Mouse (Mus musculus): Measurements from ENCODE around the gene Dcps. TPM values are rescaled to one million over a fixed set of nuclear protein-coding genes. Genes with fewer than 3 reads are reported as not detected.

Dcps gene
- polyA plus RNA-seq, 1 experiment, result 72.8 TPM

- H3K4me2 ChIP-seq (ENCODE audit: low read depth), result no peak overlapping the region
- no peaks in the 10 kb centered on the region for H3K27me3 ChIP-seq (ENCODE audit: control insufficient read depth, insufficient read depth, insufficient read length)
- H3K36me3 ChIP-seq (ENCODE audit: control insufficient read depth, insufficient read depth), result no peaks in the 10 kb centered on the region
- H3ac ChIP-seq (ENCODE audit: control insufficient read depth, insufficient read length), result no peak overlapping the region
- no peak overlapping the region for H3K4me3 ChIP-seq
- H3K79me2 ChIP-seq (ENCODE audit: control insufficient read depth, insufficient read depth), result no peaks in the 10 kb centered on the region
- no peak for TF ChIP-seq REST (IDR thresholded peaks at IDR 0.05; ENCODE audit: insufficient read depth, insufficient read length)
- TF ChIP-seq TCF12 (IDR thresholded peaks at IDR 0.05; ENCODE audit: insufficient read depth, poor library complexity, severe bottlenecking), result no peak
- no peak for TF ChIP-seq MYOD1 (IDR thresholded peaks at IDR 0.05; ENCODE audit: control insufficient read depth in 1 of 3, insufficient read length in 2 of 3, low read depth in 2 of 3)
- TF ChIP-seq MYOG (IDR thresholded peaks at IDR 0.05; ENCODE audit: control insufficient read depth in 1 of 3, insufficient read depth in 1 of 3, insufficient read length in 2 of 3, low read depth in 2 of 3), result no peak
- no peak for TF ChIP-seq TCF3 (IDR thresholded peaks at IDR 0.05; ENCODE audit: insufficient read length, low read depth)
- no peak for TF ChIP-seq POLR2A (IDR thresholded peaks at IDR 0.05; ENCODE audit: insufficient read length, low read depth)
- TF ChIP-seq SRF (IDR thresholded peaks at IDR 0.05; ENCODE audit: control insufficient read depth, insufficient read length, low read depth), result no peak
- no peak for TF ChIP-seq POLR2AphosphoS2 (IDR thresholded peaks at IDR 0.05; ENCODE audit: insufficient read length, low read depth)
- TF ChIP-seq CEBPB (IDR thresholded peaks at IDR 0.05; ENCODE audit: insufficient read depth, poor library complexity, severe bottlenecking), result no peak
- TF ChIP-seq E2F4 (IDR thresholded peaks at IDR 0.05; ENCODE audit: insufficient read depth), result no peak
These were observed 33.6 kb downstream of the Dcps start for GRCm38 (mm10) chr9:35142221-35142620.

GRCm38 (mm10) chr9:35139231-35139744, 36.6 kb downstream of the Dcps start:
- TF ChIP-seq E2F4 (IDR thresholded peaks at IDR 0.05; ENCODE audit: insufficient read depth) (no peak), USF1 (IDR thresholded peaks at IDR 0.05; ENCODE audit: low read depth) (no peak), MAX (IDR thresholded peaks at IDR 0.05; ENCODE audit: low read depth) (no peak), TCF3 (IDR thresholded peaks at IDR 0.05; ENCODE audit: insufficient read length, low read depth) (no peak), CEBPB (IDR thresholded peaks at IDR 0.05; ENCODE audit: insufficient read depth, poor library complexity, severe bottlenecking) (no peak), MYOG (IDR thresholded peaks at IDR 0.05; ENCODE audit: control insufficient read depth in 1 of 3, insufficient read depth in 1 of 3, insufficient read length in 2 of 3, low read depth in 2 of 3) (no peak), REST (IDR thresholded peaks at IDR 0.05; ENCODE audit: insufficient read depth, insufficient read length) (no peak)
- no peak overlapping the region for H3K4me2 ChIP-seq (ENCODE audit: low read depth)
- no peaks in the 10 kb centered on the region for H3K79me2 ChIP-seq (ENCODE audit: control insufficient read depth, insufficient read depth)
- no peaks in the 10 kb centered on the region for H3K27me3 ChIP-seq (ENCODE audit: control insufficient read depth, insufficient read depth, insufficient read length)
- no peak overlapping the region for H3K4me3 ChIP-seq
- H3K36me3 ChIP-seq (ENCODE audit: control insufficient read depth, insufficient read depth), result no peaks in the 10 kb centered on the region
- no peak overlapping the region for H3ac ChIP-seq (ENCODE audit: control insufficient read depth, insufficient read length)

- TF ChIP-seq REST (IDR thresholded peaks at IDR 0.05; ENCODE audit: insufficient read depth, insufficient read length) (no peak), CEBPB (IDR thresholded peaks at IDR 0.05; ENCODE audit: insufficient read depth, poor library complexity, severe bottlenecking) (0 out of 2 replicates have a peak, but pooled peaks have one; percentile 32), MYOG (IDR thresholded peaks at IDR 0.05; ENCODE audit: control insufficient read depth in 1 of 3, insufficient read depth in 1 of 3, insufficient read length in 2 of 3, low read depth in 2 of 3) (no peak), POLR2AphosphoS2 (IDR thresholded peaks at IDR 0.05; ENCODE audit: insufficient read length, low read depth) (no peak), USF1 (IDR thresholded peaks at IDR 0.05; ENCODE audit: low read depth) (no peak), SRF (IDR thresholded peaks at IDR 0.05; ENCODE audit: control insufficient read depth, insufficient read length, low read depth) (no peak), TCF3 (IDR thresholded peaks at IDR 0.05; ENCODE audit: insufficient read length, low read depth) (no peak), TCF12 (IDR thresholded peaks at IDR 0.05; ENCODE audit: insufficient read depth, poor library complexity, severe bottlenecking) (no peak)
These were observed 37.8 kb downstream of the Dcps start for GRCm38 (mm10) chr9:35138029-35138428.

GRCm38 (mm10) chr9:35135575-35135974, 40.3 kb downstream of the Dcps start:
- no peaks in the 10 kb centered on the region for H3K27me3 ChIP-seq (ENCODE audit: control insufficient read depth, insufficient read depth, insufficient read length)
- no peak overlapping the region for H3K4me3 ChIP-seq
- no peaks in the 10 kb centered on the region for H3K36me3 ChIP-seq (ENCODE audit: control insufficient read depth, insufficient read depth)
- no peak for TF ChIP-seq SRF (IDR thresholded peaks at IDR 0.05; ENCODE audit: control insufficient read depth, insufficient read length, low read depth)
- no peak for TF ChIP-seq MYOG (IDR thresholded peaks at IDR 0.05; ENCODE audit: control insufficient read depth in 1 of 3, insufficient read depth in 1 of 3, insufficient read length in 2 of 3, low read depth in 2 of 3)
- no peak for TF ChIP-seq MYOD1 (IDR thresholded peaks at IDR 0.05; ENCODE audit: control insufficient read depth in 1 of 3, insufficient read length in 2 of 3, low read depth in 2 of 3)
- no peak for TF ChIP-seq REST (IDR thresholded peaks at IDR 0.05; ENCODE audit: insufficient read depth, insufficient read length)
- no peak for TF ChIP-seq TCF12 (IDR thresholded peaks at IDR 0.05; ENCODE audit: insufficient read depth, poor library complexity, severe bottlenecking)
- no peak for TF ChIP-seq MAX (IDR thresholded peaks at IDR 0.05; ENCODE audit: low read depth)
- TF ChIP-seq CEBPB (IDR thresholded peaks at IDR 0.05; ENCODE audit: insufficient read depth, poor library complexity, severe bottlenecking), result no peak
- TF ChIP-seq USF1 (IDR thresholded peaks at IDR 0.05; ENCODE audit: low read depth), result no peak
- TF ChIP-seq POLR2A (IDR thresholded peaks at IDR 0.05; ENCODE audit: insufficient read length, low read depth), result no peak
- TF ChIP-seq TCF3 (IDR thresholded peaks at IDR 0.05; ENCODE audit: insufficient read length, low read depth), result no peak
- TF ChIP-seq POLR2AphosphoS2 (IDR thresholded peaks at IDR 0.05; ENCODE audit: insufficient read length, low read depth), result no peak
- TF ChIP-seq E2F4 (IDR thresholded peaks at IDR 0.05; ENCODE audit: insufficient read depth), result no peak
- H3K4me2 ChIP-seq (ENCODE audit: low read depth), result peak overlapping the region; percentile 5
- H3K79me2 ChIP-seq (ENCODE audit: control insufficient read depth, insufficient read depth), result no peaks in the 10 kb centered on the region
- no peak overlapping the region for H3ac ChIP-seq (ENCODE audit: control insufficient read depth, insufficient read length)

More at GRCm38 (mm10) chr9:35138029-35138428, 37.8 kb downstream of the Dcps start:
- no peak overlapping the region for H3ac ChIP-seq (ENCODE audit: control insufficient read depth, insufficient read length)
- H3K36me3 ChIP-seq (ENCODE audit: control insufficient read depth, insufficient read depth), result no peaks in the 10 kb centered on the region
- no peaks in the 10 kb centered on the region for H3K27me3 ChIP-seq (ENCODE audit: control insufficient read depth, insufficient read depth, insufficient read length)
- H3K4me3 ChIP-seq, result no peak overlapping the region
- H3K4me2 ChIP-seq (ENCODE audit: low read depth), result no peak overlapping the region
- H3K79me2 ChIP-seq (ENCODE audit: control insufficient read depth, insufficient read depth), result no peaks in the 10 kb centered on the region

Measured in myocyte (in vitro differentiated cells).